Mouse (Mus musculus): ENCODE results near the gene 1600002K03Rik. TPM values are rescaled to one million over a fixed set of nuclear protein-coding genes. Genes with fewer than 3 reads are reported as not detected.
A peak's percentile ranks its signal among the peaks of the same experiment; 100 is the strongest.

The 1600002K03Rik gene
- polyA plus RNA-seq, 1 experiment from 2014 or later, result 10.3 TPM

DNA sequence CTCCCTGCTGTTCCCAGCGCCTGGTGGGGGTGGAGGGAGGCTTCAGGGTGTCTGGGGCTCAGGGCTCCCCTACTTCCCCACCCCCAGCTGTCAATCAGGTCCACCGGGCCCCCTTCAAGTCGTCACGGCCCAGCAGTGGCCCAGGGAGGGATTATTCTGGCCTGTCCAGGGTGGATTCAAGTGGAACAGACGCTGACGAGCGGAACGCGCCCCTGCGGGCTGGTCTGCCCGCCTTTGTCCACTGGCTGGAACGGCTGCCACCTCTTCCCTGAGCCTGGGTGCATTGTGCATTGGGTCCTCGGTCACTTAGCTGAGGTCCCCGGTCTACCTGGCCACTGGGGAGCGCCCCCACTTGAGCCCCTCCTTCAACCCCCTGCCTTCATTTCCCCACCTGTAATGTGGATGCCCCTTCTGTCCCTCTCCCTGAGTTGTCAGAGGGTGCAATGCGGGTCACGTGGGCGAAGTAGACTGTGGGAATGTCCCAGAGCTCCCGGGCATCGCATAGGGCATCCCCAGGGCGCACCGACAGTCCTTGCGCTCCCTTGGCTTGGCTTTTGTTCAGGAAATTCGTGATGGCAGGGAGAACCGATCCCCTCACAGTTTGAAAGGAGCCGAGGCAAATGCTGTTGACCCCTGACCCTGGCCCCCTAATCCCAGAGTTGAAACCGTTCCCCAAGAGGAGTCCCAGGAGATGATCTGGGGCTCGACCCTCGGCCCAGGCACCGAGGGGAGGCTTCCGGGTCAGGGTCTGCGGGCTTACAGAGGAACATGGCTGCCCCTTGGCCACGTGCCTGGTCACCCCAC lies 24.2 kb downstream of the 1600002K03Rik start:
- Histone ChIP-seq H3K27ac (ENCODE audit: low read depth, low read length) (no peak overlapping the region), H3K36me3 (ENCODE audit: control insufficient read depth, insufficient read depth, low read length) (no peaks in the 10 kb centered on the region), H3K9me3 (ENCODE audit: control insufficient read depth, low read length) (no peaks in the 10 kb centered on the region), H3K9ac (ENCODE audit: low read depth, low read length) (no peak overlapping the region), H3K4me1 (ENCODE audit: control insufficient read depth, insufficient read depth, low read length) (peaks cover 8% of the 10 kb centered on the region; the same call in 1 of the 2 replicates), H3K27me3 (ENCODE audit: control insufficient read depth, insufficient read depth, low read length) (peaks cover 5% of the 10 kb centered on the region; the same call in 1 of the 2 replicates), H3K4me2 (replicated peaks; ENCODE audit: low read depth, low read length) (no peak overlapping the region; the same call in 1 of the 2 replicates), H3K4me3 (ENCODE audit: low read length) (no peak overlapping the region)
- WGBS, result 54% methylated on average over 33 of the region's 33 CpGs
- ATAC-seq (ENCODE audit: low FRiP score, low TSS enrichment), result peak; percentile 33; the same call in 1 of the 2 replicates

DNA sequence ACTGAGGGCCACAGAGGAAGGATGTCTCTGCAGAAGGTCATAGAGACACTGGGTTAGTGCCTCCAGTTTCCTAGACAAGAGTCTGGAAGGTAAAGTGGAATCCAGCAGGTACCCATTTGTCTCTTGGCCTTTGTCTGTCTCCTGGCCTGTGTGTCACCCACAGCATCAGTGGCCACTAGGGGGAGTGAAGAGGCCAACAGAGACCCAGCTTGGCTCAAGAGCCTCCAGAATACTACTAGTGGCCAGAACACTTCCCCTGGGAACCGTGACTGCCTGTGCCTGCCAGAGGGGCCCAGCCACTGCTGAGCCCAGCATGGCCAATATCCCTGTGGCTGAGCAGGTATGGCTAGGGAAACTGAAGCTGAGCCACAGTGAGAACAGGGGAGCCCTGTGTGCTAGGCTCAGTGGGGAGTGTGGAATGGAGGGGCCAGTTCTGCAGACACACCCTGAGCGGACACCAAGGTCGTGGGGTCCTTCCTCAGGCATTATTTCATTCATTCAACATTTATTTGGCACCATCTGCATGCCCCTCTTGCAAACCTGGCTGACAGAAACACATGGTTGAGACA lies 26.8 kb downstream of the 1600002K03Rik start:
- no peak overlapping the region for H3K4me2 ChIP-seq (replicated peaks; ENCODE audit: low read depth, low read length)
- peaks cover 8% of the 10 kb centered on the region; the same call in 1 of the 2 replicates for H3K4me1 ChIP-seq (ENCODE audit: control insufficient read depth, insufficient read depth, low read length)
- H3K4me3 ChIP-seq (ENCODE audit: low read length), result no peak overlapping the region
- no peak overlapping the region for H3K27ac ChIP-seq (ENCODE audit: low read depth, low read length)
- ATAC-seq (ENCODE audit: low FRiP score, low TSS enrichment), result peak; percentile 84
- H3K9me3 ChIP-seq (ENCODE audit: control insufficient read depth, low read length), result no peaks in the 10 kb centered on the region
- H3K27me3 ChIP-seq (ENCODE audit: control insufficient read depth, insufficient read depth, low read length), result no peaks in the 10 kb centered on the region
- H3K36me3 ChIP-seq (ENCODE audit: control insufficient read depth, insufficient read depth, low read length), result no peaks in the 10 kb centered on the region
- 45% methylated on average over 3 of the region's 3 CpGs for WGBS
- no peak overlapping the region for H3K9ac ChIP-seq (ENCODE audit: low read depth, low read length)

DNA sequence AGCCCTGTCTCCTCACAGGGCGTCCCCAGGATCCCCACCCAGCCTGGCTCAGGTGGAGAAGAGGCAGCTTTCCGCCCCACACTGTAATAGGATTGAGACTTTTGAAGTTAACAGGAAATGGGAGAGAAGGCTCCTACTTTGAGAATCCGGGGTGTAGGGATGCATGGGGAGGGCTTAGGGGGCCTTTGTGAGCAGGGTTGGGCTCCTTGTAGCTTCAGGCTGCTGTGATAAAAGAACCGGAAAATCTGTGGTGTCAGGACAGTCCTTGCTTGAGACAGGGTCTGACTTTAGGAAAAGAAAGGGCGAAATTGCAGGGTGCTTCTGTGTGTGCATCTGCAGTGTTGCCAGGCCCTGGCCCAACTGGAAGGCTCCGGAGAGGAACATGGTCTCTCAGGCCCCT lies 27.7 kb downstream of the 1600002K03Rik start:
- ATAC-seq (ENCODE audit: low FRiP score, low TSS enrichment), result no peak
- Histone ChIP-seq H3K9me3 (ENCODE audit: control insufficient read depth, low read length) (no peaks in the 10 kb centered on the region), H3K27me3 (ENCODE audit: control insufficient read depth, insufficient read depth, low read length) (no peaks in the 10 kb centered on the region), H3K4me1 (ENCODE audit: control insufficient read depth, insufficient read depth, low read length) (peaks cover 8% of the 10 kb centered on the region; the same call in 1 of the 2 replicates), H3K4me2 (replicated peaks; ENCODE audit: low read depth, low read length) (no peak overlapping the region), H3K36me3 (ENCODE audit: control insufficient read depth, insufficient read depth, low read length) (no peaks in the 10 kb centered on the region), H3K27ac (ENCODE audit: low read depth, low read length) (no peak overlapping the region), H3K4me3 (ENCODE audit: low read length) (no peak overlapping the region), H3K9ac (ENCODE audit: low read depth, low read length) (no peak overlapping the region)
- 84% methylated on average over 6 of the region's 6 CpGs for WGBS

DNA sequence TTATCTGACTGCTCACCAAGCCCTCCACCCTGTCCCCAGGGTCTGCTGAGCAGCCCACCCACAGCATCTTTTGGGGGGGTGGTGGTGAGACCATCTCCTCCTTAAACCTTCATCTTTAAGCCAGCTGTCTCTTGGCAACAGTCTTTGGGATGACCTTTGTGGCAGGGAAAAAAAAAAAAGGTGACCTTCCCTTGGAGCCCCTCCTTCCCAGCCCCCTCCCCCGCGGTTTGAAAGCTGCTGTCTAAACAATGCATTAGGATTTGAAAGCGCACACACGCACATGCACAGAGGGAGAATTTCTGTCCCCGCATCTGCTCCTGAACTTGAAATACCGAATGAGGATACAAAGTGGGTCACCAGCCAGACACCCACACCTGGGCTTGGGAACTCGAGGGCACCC lies 31.3 kb downstream of the 1600002K03Rik start:
- 37% methylated on average over 7 of the region's 7 CpGs for WGBS
- Histone ChIP-seq H3K9ac (ENCODE audit: low read depth, low read length) (0 out of 2 replicates have a peak overlapping the region, but pooled peaks have one; percentile 7), H3K36me3 (ENCODE audit: control insufficient read depth, insufficient read depth, low read length) (no peaks in the 10 kb centered on the region), H3K9me3 (ENCODE audit: control insufficient read depth, low read length) (no peaks in the 10 kb centered on the region), H3K27ac (ENCODE audit: low read depth, low read length) (no peak overlapping the region), H3K4me2 (replicated peaks; ENCODE audit: low read depth, low read length) (no peak overlapping the region), H3K4me1 (ENCODE audit: control insufficient read depth, insufficient read depth, low read length) (0 out of 2 replicates have a peak, but pooled peaks cover 3% of the 10 kb centered on the region), H3K27me3 (ENCODE audit: control insufficient read depth, insufficient read depth, low read length) (no peaks in the 10 kb centered on the region), H3K4me3 (ENCODE audit: low read length) (no peak overlapping the region)
- ATAC-seq (ENCODE audit: low FRiP score, low TSS enrichment), result no peak

DNA sequence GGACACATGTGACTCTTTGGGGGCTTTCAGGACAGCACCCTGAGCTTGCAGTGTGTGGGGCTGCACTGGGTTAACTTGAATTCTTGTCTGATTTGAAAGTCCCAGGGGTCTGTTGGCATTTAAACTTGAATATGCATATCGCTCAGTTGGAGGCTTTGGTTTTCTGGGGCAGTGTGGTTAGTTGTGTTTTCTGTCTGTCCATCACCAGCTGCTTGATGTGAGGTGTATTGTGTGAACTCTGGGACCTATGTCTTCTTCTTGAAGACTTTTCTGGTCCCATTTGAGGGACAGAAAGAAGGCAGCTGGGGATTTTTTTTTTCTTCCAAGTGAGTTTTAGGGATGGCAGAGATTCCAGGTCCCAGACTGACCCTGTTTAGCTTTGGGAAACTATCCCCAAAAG lies 34.5 kb downstream of the 1600002K03Rik start:
- 62% methylated on average over 1 of the region's 1 CpGs for WGBS
- ATAC-seq (ENCODE audit: low FRiP score, low TSS enrichment), result no peak

DNA sequence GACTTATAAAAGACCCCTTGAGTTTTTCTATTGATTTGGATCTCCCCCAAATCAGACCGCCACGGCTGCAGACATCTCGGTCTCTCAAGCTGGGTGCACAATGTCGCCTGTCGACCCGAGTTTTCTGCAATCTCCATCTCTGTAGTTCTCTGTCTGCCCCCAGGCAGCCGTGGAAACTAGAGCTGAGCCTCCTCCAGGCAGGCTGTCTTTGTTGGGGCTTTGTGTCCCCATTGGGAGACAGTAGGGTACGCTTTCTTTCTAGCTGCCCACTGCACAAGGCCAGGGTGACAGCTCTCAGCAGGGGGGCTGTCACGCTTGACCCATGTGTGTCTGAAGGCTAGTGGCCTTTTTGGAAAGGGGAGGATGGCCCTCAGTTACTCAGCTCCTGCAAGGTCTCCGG lies 34.9 kb downstream of the 1600002K03Rik start:
- WGBS, result 67% methylated on average over 10 of the region's 10 CpGs
- Histone ChIP-seq H3K27ac (ENCODE audit: low read depth, low read length) (no peak overlapping the region), H3K4me2 (replicated peaks; ENCODE audit: low read depth, low read length) (no peak overlapping the region), H3K9me3 (ENCODE audit: control insufficient read depth, low read length) (no peaks in the 10 kb centered on the region), H3K36me3 (ENCODE audit: control insufficient read depth, insufficient read depth, low read length) (no peaks in the 10 kb centered on the region), H3K4me3 (ENCODE audit: low read length) (no peak overlapping the region), H3K27me3 (ENCODE audit: control insufficient read depth, insufficient read depth, low read length) (no peaks in the 10 kb centered on the region), H3K4me1 (ENCODE audit: control insufficient read depth, insufficient read depth, low read length) (0 out of 2 replicates have a peak, but pooled peaks cover 6% of the 10 kb centered on the region), H3K9ac (ENCODE audit: low read depth, low read length) (no peak overlapping the region)
- no peak for ATAC-seq (ENCODE audit: low FRiP score, low TSS enrichment)

More for the DNA sequence above, 34.5 kb downstream of the 1600002K03Rik start:
- Histone ChIP-seq H3K4me2 (replicated peaks; ENCODE audit: low read depth, low read length) (no peak overlapping the region), H3K36me3 (ENCODE audit: control insufficient read depth, insufficient read depth, low read length) (no peaks in the 10 kb centered on the region), H3K4me1 (ENCODE audit: control insufficient read depth, insufficient read depth, low read length) (0 out of 2 replicates have a peak, but pooled peaks cover 6% of the 10 kb centered on the region), H3K9ac (ENCODE audit: low read depth, low read length) (no peak overlapping the region), H3K9me3 (ENCODE audit: control insufficient read depth, low read length) (no peaks in the 10 kb centered on the region), H3K27ac (ENCODE audit: low read depth, low read length) (no peak overlapping the region), H3K4me3 (ENCODE audit: low read length) (no peak overlapping the region), H3K27me3 (ENCODE audit: control insufficient read depth, insufficient read depth, low read length) (no peaks in the 10 kb centered on the region)

DNA sequence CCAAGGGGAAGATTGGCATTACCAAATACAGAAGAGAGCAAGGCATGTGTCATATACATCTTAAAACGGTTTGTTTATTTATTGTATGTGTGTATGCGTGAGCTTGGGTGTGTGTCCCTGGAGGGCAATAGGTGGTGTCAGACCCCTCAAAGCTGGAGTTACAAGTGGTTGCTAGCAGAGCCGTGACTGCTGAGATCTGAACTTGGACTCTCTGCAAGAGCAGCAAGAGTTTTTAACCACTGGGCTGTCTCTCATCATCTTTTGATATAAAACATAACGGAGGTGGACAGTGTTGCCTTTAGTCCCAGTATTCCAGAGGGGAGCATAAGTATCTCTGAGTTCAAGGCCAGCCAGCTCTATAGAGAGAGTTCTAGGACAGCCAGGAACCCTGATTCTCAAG lies 35.5 kb downstream of the 1600002K03Rik start:
- Histone ChIP-seq H3K9ac (ENCODE audit: low read depth, low read length) (no peak overlapping the region), H3K27ac (ENCODE audit: low read depth, low read length) (no peak overlapping the region), H3K4me3 (ENCODE audit: low read length) (no peak overlapping the region), H3K4me2 (replicated peaks; ENCODE audit: low read depth, low read length) (no peak overlapping the region), H3K27me3 (ENCODE audit: control insufficient read depth, insufficient read depth, low read length) (no peaks in the 10 kb centered on the region), H3K36me3 (ENCODE audit: control insufficient read depth, insufficient read depth, low read length) (no peaks in the 10 kb centered on the region), H3K9me3 (ENCODE audit: control insufficient read depth, low read length) (no peaks in the 10 kb centered on the region), H3K4me1 (ENCODE audit: control insufficient read depth, insufficient read depth, low read length) (0 out of 2 replicates have a peak, but pooled peaks cover 6% of the 10 kb centered on the region)
- ATAC-seq (ENCODE audit: low FRiP score, low TSS enrichment), result no peak
- WGBS, result 79% methylated on average over 4 of the region's 4 CpGs

DNA sequence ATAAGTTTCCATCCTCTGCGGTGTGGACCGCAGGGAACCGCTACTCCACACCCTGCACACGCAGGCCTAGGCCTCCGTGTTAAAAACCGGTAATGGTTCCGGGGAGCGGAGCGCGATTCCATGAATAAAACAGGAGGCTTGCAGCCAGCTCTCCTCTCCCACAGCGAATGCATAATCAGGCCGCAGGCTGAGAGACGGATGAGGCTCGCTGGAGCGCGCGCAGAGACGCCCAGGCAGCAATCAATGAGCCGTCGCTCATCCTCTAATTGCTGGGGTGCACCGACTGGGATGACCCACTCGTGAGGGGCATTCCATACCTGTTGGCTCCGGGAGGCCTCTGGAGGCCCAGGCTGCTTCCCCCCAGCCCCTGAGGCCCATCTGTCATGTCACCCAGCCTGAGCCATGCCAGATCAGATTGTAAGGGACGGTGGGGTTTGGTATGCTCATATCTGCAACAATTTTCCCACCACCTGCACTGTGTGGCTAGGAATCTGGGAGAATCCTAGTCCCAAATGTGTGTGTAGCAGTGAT lies 36.2 kb downstream of the 1600002K03Rik start:
- Histone ChIP-seq H3K4me3 (ENCODE audit: low read length) (no peak overlapping the region), H3K4me2 (replicated peaks; ENCODE audit: low read depth, low read length) (peak overlapping the region; percentile 8; the same call in 1 of the 2 replicates), H3K27me3 (ENCODE audit: control insufficient read depth, insufficient read depth, low read length) (no peaks in the 10 kb centered on the region), H3K4me1 (ENCODE audit: control insufficient read depth, insufficient read depth, low read length) (0 out of 2 replicates have a peak, but pooled peaks cover 6% of the 10 kb centered on the region), H3K9ac (ENCODE audit: low read depth, low read length) (no peak overlapping the region), H3K9me3 (ENCODE audit: control insufficient read depth, low read length) (no peaks in the 10 kb centered on the region), H3K36me3 (ENCODE audit: control insufficient read depth, insufficient read depth, low read length) (no peaks in the 10 kb centered on the region), H3K27ac (ENCODE audit: low read depth, low read length) (no peak overlapping the region)
- no peak for ATAC-seq (ENCODE audit: low FRiP score, low TSS enrichment)
- 10% methylated on average over 24 of the region's 24 CpGs for WGBS

All from kidney, embryonic 14.5 days (tissue).